Mouse (Mus musculus): Measurements from ENCODE around the gene Pacrg. TPM values are rescaled to one million over a fixed set of nuclear protein-coding genes. Genes with fewer than 3 reads are reported as not detected.

The Pacrg gene
- total RNA-seq, 4 experiments from 2014 or later: 1.4 to 3.1 (median 1.9) TPM

DNA sequence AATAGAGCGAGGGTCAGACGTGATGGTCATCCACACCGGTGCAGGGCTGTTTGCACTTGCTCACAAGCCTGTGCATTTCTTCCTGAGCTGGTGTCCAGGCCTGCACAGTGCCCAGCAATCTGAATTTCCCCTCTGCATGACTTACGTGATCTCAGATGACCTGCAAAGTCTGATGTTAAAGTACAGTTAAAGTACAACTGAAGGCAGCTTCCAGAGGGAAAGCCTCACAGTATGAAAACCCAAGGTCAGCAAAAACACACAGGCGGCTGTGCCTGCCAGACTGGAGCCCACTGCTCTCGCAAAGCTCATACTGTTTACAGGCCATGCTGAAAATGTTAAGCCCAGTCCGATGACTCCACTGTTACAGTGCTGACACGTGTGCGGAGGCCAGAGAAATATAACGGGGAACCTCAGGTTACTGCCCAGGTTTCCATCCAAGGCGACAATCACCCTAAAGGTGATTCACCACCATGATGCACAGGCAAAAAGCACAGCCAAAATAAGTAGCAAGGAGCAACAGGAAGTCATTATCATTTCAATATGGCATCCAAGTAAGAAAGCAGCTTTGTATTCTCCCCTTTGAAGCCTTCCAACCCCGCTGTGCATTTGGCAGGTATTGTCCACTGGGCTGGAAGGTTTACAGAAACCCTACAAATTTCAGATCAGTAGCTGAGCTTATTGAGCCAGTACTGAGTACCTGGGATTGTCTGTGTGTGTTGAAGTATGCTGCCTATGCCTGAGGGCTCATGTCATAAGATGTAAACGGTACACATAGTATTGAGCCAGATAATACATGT, 213.6 kb downstream of the Pacrg start:
- DNase-seq (ENCODE audit: low spot score): no peak

DNA sequence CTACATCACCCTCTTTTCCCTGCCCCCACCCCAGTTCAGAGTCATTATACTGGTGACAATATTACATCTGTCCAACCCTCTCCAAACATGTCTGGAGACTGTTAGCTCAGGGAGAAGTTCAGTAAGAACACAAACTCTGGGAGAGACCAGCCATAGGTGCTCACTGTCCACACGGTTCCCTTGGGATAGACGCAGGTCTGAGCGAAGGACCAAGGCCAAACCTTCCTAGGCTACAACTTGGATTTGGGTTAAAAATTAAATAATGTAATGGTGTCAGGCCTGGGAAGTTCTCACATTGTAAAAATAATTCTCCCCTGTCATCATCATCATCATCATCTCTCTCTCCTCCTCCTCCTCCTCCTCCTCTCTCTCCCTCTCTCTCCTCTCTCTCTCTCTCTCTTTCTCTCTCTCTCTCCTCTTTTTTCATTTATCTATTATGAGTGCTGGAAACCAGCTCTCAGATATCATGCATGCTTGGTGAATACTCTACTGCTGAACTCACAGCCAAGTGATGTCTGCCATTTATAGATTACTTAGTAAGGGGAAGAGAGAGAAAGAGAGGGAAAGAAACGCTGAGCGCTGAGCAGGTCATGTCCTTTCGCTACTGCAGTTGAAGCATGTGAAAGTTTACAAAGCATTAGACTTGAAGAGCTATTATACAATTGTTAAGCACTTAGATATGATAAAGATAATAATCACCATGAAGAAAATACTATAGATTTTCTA, 215.2 kb downstream of the Pacrg start:
- DNase-seq (ENCODE audit: low spot score): no peak

DNA sequence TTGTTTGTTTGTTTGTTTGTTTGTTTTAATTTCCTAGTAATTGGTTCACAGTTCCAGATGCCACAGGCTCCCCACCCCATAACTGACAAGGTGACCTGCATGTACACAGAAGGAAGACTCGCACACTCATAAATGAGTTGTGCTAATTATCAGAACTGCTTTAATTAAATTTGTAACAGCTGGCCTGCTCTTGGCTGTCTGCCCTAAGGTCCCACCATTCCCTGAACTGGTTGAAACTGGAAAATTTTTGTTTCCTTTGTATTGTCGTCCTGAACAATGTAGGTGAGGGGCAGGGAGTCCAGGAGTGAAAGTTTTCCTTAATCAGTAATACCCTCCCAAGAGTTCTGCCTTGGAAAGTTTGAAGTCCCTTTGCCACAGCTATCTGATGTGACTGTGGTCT, 219.5 kb downstream of the Pacrg start:
- no peak for DNase-seq (ENCODE audit: low spot score)

DNA sequence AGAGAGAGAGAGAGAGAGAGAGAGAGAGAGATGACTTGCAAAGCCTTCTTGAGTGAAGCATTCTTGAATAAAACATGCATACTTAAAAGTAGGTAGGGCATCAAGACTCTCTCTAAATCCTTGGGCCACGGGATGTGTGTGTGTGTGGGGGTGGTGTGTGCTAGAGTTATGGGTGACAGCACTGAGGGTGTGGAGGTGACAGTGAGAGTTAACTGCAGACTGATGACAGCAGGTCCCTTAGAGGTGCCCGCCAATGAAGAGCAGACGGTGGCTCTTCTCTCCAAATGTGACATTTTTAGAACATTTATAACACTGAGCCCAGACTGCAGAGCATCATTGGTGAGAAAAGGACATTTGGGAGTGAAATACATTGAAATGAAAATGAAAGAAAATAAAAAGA, 220.2 kb downstream of the Pacrg start:
- no peak for DNase-seq (ENCODE audit: low spot score)

DNA sequence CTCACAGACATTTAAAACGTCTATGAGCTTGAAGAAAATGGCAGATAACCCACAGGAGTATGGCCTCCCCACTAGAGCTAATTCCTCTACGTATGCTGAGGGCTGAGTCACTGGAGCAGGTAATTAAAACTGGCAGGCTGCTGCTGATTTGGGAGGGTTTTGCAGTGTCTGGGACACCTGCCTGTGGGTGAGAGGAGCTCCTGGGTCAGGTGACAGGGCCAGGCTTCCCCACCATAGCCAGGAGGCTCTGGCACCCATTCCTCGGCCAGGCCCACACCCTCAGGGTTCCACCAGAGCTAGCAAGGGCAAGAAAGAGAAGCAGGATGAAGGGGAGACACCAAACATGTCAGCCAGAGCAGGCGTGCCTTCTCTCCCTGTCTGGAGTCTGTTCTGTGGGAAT, 222.5 kb downstream of the Pacrg start:
- DNase-seq (ENCODE audit: low spot score): no peak

DNA sequence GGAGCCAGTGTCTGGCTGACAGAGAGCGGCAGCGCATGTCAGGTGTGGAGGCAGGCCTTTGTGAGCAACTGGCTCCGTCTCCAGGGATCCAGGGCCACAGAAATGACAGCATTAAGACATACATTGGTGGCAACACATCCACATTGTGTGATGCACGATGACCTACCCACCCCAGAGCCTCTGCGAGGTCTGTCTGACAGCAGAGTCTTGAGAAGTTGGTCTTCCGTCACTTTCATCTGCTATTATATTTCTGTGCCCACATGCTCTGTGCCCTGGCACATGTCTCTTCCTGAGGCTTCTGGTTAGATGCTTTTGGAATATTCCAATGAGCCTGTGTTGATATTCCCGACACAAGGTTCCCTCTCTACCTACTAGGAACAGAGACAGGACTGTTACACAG, 224.5 kb downstream of the Pacrg start:
- DNase-seq (ENCODE audit: low spot score): no peak

DNA sequence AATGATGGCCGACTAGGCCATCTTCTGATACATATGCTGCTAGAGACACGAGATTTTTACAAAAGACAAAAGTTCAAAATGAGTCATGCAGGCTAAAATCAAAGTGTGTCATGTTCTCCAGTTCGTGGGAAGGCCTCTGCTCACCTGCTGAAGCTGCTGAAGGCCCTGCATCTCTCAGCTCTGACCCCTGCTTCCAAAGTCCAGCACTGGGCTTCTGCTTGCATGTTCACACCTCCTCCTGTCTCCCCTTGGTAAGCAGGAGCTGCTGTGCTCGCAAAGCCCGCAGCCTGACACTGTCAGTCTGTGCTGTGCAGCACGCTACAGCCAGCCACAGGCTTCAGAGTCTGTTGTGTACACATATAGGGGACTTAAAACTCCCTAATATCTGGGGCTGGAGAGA, 225.4 kb downstream of the Pacrg start:
- no peak for DNase-seq (ENCODE audit: low spot score)

DNA sequence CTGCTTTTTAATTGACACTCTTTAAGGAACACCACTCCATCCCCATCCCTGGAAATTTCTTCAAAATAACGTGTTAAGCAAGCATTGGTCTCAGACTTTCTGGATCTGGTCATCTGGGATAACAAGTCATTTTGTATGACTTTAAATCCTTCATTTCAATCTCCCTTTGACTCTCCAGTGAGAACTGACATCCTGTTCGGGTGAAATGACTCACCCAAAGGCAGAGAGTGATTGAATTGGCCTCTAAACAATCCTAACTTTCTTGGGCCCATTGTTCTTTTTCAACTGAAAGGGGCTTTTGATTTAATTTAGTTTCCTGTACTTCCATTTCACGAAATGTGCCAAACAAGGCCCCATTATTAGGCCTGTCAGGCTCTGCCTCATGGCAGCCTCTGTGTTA, 228.5 kb downstream of the Pacrg start:
- no peak for DNase-seq (ENCODE audit: low spot score)

DNA sequence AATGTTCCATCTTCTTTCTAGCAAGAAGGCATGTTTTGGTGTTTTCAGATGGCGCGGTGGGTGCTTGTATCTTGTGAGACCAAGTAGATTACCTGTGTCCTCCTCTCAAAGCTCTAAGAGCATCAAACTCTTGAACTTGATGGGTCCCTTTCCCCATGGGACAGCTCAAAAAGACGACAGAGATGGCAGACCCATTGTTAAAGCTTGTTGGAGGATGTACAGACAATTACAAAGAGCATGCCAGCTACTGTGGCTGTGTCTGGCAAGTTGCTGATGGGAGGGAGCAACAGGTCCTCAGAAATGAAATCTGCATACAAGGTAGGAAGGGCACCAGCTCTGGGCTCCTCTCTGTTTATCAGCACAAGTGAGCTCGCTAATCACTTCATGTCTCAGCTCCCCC, 232.0 kb downstream of the Pacrg start:
- no peak for DNase-seq (ENCODE audit: low spot score)

DNA sequence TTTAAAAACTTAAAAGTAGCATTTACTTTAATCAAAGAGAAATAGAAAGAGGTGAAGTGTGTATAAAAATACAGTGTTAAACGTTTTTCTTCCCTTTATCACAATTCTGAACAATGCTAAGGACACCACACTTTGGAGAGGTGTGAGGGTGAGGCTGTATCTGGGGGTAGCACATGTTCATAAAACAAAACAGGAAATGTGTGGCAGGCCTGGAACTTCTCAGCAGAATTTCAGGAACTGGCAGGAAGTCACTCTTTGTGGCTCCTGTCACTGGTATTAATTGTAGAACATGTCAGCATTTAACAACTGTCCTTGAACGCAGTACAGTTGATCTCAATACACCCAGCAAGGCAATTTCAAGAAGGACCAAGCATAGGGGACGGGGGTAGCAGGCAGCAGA, 234.0 kb downstream of the Pacrg start:
- no peak for DNase-seq (ENCODE audit: low spot score)

DNA sequence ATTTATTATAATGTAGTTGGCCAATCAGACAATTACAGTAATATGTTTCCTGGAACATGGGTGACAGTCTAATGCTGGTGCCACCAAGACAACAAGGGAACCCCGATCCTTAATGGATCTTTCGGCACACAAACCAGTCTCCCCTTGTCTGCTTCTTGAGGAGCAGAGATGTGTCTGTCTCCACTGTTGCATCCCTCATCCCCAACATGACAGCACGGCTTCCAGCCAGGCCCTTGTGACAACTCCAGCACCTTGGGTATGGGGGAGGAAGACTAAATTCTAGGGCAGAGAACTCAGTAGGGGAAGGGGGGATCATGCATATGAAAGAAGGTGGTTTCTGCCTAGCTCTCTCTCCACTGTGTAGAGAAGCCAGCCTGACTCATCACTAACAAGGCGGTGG, 242.4 kb downstream of the Pacrg start:
- no peak for DNase-seq (ENCODE audit: low spot score)

DNA sequence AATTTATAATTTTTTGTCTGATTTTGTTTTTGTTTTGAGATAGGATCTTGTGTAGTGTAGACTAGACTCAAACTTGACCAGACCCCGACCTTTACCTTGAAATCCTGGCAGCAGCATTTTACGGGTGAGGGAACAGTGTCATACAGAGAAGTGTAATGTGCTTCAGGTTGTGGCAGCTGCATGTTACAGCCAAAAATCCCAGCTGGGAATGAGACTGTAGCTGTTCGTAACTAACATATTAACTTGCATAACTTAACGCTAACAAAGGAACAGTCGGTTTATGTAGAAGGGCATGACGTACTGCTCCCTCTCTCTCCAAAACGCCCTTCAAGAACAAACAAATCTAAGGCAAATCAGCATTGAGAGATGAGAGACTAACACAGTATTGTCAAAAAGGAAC, 250.5 kb downstream of the Pacrg start:
- no peak for DNase-seq (ENCODE audit: low spot score)

DNA sequence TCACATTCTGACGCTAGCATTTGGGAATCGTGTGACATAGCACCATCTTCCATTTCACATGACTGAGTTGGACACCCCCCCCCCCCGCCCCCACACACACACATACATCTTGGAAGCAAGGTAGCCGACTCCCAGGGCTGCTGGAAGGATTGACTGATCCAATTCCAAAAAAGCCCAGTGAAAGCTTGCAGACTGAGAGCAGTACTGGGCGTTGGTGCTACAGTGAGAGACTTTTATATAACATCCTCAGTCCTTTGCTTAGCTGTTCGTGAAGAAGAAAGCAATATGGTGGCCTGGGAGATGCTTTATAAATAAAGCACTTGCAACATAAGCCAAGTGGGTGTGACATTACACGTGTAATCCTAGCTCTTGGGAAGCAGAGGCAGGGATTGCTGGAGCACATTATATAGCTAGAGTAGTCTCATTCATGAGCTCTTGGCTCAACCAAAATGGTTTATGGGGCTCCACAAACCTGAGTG, 251.2 kb downstream of the Pacrg start:
- DNase-seq (ENCODE audit: low spot score): no peak

DNA sequence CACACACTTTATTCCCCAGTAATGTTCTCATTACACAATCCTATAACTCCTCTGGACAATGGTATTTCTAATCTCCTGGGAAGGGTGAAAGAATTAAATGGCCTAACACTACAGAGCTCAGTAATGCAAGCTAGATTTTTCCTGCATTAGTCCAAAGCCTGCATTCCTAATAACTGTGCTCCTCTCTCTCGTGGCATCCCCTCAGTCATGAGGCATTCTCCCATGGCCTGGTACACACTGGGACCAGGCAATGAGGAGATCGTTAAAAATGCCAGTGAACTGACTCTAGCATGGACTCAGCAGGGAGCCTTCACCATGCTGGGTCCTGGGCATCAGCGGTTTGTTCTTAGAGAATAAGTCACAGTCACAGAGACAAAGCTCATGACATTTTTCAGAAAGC, 256.8 kb downstream of the Pacrg start:
- no peak for DNase-seq (ENCODE audit: low spot score)

DNA sequence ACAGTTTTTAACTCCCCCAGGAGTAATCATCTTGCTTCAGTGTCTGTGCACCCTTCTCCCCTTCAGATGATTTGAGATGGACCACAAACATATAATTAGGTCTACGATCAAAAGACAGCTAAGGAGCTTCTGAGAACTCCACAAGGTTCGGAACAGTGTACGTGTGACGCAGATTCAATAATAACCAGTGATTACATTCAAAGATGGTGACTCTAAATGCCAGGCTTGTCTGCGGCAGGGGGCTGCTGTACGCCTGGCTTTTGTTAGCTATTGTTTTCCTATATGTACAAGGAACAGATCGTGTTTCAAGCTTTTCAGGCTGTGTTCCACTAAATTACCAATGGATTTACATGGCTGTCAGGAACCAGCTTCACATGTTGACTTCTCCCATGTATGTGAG, 264.8 kb downstream of the Pacrg start:
- DNase-seq (ENCODE audit: low spot score): no peak

DNA sequence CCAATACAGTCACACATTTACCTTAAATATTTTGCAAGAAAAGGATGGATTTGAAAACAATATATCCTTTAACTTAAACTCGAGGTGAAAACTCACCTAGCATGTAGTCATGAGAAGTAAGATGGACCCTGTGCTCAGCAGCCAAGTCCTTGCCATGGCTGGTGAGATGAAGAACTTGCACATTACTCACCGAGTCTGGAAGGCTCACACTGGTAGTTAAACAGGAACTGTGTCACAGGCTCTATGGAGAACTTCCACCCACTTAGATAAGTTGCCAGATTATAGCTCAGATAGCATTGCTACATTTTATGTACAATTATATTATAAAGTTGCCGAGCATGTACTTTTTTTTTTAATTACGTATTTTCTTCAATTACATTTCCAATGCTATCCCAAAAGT, 267.7 kb downstream of the Pacrg start:
- no peak for DNase-seq (ENCODE audit: low spot score)

DNA sequence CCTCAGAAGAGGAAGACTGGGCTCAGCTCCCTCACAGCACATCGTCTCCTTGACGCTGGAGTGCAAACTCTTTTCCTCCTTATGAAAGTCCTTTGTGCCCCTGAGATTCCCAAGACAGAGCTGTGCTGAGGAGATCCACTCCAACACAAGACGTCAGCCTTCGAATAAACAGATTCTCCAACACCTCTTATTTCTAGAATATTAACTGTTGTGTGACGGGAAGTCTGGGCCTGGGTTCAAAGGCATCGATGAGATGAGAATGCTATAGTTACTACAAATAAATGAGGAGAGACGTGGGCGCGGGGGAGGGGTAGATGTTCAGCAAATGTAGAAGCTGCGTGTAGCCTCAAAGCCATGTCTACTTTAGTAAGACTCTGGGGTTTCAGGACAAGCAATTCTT, 270.8 kb downstream of the Pacrg start:
- DNase-seq (ENCODE audit: low spot score): no peak

DNA sequence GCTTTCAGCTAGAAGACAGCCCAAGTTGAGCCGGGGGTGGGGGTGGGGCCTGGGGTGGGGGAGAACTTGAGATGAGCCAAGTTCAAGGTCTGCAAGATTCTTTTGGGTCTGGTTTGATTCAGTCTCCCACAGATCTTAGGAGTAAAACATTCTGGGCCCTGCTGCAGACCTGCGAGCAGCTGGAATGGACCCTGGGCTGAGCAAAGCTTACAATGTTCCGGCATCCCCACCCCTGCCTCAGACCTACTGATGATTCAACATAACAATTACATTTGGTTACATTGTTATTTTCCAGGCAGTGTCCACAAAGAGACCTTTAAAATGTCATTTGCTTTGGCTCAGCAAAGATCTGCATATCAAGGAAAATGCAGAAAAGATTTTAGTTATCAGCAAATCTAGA, 272.7 kb downstream of the Pacrg start:
- no peak for DNase-seq (ENCODE audit: low spot score)

DNA sequence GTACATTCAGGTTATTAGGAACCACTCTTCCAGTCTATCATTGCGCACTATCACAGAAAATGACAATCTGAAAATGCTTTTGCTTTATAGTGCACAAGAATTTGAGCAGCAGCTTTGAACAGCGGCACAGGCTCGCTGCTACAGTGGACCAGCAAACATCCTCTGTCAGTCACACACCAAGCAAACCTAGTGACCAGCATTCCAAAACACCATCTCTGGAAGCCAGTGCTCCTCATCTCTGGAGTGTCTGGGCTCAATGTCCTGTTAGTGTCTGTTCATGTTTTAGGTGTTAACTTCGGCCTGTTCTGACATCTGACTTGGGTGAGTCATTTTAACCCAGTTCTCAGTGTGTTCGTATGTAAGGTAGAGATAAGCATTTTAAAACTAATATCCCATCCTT, 275.9 kb downstream of the Pacrg start:
- no peak for DNase-seq (ENCODE audit: low spot score)

DNA sequence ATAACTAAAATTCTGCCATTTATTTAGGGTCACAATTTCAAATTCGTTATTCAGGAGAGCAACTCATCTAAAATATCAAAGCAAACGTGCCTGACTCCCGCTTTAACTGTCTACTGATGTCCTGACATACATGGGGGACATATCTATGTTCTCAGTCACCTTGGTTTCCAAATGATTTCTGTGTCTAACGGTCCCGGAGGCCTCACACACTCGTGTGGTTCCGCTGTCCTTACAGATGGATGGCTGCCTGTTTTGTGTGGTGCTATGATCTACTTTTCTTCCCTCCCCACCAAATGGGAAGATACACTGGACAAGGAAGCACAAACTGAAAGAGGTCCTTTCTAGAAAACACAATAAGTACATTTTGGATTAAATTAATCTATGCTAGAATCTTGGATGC, 277.2 kb downstream of the Pacrg start:
- no peak for DNase-seq (ENCODE audit: low spot score)

DNA sequence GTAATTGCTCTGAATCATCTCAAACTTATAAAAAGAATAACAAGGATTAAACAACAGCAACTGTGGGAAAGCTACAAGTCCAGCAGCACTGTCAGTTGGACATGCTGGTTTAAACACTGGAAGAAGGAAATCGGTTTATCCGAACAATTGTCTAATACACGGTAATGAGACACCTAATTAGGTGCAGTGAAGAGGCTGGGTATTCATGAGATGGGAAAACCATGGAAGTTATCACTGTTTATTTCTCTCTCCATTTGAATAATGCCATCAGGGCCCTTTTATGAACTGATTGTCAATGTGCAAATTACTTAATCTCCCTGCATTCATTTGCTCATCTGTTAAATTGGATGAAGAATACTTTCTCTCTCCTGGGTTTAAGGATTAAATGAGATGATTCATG, 280.1 kb downstream of the Pacrg start:
- no peak for DNase-seq (ENCODE audit: low spot score)

DNA sequence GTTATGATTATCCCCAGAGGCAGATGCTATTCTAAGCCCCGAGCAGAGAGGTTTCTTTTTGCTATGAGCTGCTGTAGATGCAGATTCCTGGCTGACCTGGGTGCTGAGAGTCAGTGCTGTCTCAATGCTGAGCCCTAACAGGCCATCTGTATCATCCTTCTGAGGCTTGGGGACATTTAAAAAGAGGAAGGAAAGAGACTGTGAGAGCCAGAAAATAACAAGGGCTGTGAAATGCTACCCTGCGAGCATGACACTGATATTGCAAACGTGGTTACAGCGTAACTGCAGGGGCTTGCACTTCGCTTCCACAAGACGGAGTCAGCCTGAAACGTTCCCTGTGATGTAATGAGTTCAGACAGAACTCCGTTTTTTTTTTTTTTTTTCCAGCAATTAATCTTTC, 281.4 kb downstream of the Pacrg start:
- DNase-seq (ENCODE audit: low spot score): no peak

DNA sequence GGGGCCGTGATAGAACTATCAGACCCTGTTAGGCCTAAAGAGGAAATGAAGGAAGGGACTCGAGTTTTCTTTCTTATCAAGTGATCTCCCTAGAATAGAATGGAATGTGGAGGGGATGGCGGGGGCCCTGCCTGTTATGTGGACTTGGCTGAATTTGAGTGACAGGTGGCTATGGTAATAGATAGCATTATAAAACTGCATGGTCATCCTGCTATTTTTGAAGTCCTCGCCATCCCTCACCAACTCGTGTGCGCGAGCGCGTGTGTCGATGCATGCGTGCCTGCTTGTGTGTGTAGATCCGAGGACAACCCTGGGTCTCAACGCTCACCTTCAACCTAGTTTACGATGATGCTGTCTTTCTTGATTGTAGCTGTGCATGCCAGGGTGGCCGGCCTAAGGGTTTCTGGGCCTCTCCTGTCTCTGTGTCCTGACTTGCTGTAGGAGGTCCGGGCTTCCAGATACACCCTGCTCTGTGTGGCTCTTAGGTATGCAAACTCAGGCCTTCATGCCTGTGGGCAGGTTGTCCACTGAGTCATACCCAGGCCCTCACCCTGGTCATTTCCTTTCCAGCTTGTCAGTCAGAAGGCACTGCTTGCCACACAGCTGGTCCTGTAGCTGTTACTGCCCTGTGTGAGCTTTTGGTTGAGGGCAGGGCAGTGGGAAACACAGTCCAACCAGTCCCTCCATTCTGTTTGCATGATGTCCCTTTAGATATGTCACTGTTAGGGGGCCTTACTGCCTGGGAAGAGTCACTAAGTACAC, 287.6 kb downstream of the Pacrg start:
- no peak for DNase-seq (ENCODE audit: low spot score)
